Mouse (Mus musculus) ES-Bruce4 (cell line): ENCODE measurements at regions not wholly inside any gene's neighbourhood (a gene's known extent, or its start where the extent isn't known, plus 50 kb on each side); places are given as distances from the start of the nearest gene placed in this dataset.

ENCODE experiments used
- CTCF ChIP-seq: IDR thresholded peaks from one replicate; pipeline ENCODE4 v1.8.1; 2011; ENCODE audit warnings: low read depth, low read length
- POLR2A ChIP-seq: IDR thresholded peaks from one replicate; pipeline ENCODE4 v1.8.1; 2011; ENCODE audit warnings: low read length; ENCODE audit not compliant: insufficient read depth

DNA sequence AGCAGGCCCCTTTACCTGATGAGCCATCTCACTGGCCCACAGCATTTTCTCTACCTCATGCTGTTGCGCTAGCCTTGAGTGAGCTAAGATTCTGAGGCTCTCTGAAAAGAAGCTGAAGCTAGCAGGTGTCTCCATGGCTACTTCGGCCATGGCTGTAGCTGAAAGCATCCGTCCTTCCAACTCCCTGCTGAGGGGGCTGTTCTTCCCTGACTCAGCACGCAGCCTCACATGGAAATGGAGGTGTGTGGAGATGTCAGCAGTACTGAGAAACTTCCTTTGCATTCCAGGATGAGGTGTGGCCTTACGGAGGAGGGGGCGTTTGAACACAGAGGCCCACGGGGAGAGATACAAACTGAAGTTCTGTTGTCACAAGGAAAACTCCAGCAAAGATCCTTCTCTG, 201.0 kb downstream of the 3110018I06Rik start:
- TF ChIP-seq POLR2A (no peak), CTCF (no peak)
